Mouse (Mus musculus) layer of hippocampus, adult 18-20 months (tissue): ENCODE measurements around the gene Pcp4l1. TPM values are rescaled to one million over a fixed set of nuclear protein-coding genes. Genes with fewer than 3 reads are reported as not detected.
"Not testable (repeated sequence)": the region's sequence is repeated elsewhere in the genome, so short reads cannot be mapped to it uniquely, and the experiment has no call there.

Source experiments
- DNase-seq, 2 experiments: peaks; one replicate each; pipeline ENCODE4 v3.0.0; 2022; ENCODE audit warnings: low spot score in 2 of 2
- total RNA-seq, 2 experiments: library from RNA; stranded (reverse); gene quantifications; 2 replicates each; pipeline ENCODE4 v1.2.3; 2021

The Pcp4l1 gene
- total RNA-seq, 2 experiments from 2014 or later = 47.5 to 47.7 TPM

DNA sequence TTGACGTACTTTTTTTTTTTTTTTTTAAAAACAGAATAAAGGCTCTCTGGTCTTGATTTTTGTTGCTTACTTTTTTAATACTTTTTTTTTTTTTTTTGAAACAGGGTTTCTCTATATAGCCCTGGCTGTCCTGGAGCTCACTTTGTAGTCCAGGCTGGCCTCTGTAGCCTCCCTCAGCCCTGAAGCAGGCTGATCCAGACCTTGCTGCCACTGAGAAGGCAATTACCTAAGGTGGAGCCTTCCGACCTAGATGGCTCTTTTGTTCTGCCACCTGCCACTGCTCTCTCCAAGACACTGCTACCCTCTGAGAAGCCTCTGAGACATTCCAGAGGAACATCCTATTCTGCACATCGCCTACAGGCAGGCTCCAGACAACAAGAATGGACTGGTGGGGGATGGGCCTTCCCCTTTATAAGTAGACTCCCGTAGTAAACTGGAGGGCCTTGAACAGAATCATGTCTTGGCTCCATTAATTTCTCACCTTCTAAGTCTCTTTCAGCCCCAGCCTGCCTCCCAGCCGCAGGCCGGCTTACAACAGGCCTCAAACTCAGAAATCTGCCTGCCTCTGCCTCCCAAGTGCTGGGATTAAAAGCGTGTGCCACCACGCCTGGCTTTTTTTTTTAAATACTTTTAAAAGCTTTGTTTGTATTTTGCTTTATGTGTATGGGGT is 58.4 kb downstream of the Pcp4l1 start:
- DNase-seq = not testable (repeated sequence)

DNA sequence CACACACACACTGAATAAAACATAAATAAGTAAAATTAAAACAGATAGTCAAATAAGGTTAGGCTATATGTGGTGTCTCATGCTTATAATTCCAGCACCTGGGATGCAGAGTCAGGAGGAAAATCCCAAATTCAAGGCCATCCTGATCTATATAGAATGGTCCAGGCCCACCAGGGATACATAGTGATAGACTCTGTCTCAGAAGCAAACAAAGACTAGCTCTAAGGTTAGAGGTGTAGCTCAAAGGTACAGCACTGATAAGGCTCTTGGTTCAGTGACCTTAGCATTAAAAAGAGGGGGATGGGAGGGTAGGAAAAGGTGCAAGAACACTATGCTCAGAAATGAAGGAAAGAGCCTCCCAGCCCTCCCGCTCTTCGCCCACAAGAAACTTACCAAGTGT is 60.5 kb downstream of the Pcp4l1 start:
- DNase-seq = no peak

DNA sequence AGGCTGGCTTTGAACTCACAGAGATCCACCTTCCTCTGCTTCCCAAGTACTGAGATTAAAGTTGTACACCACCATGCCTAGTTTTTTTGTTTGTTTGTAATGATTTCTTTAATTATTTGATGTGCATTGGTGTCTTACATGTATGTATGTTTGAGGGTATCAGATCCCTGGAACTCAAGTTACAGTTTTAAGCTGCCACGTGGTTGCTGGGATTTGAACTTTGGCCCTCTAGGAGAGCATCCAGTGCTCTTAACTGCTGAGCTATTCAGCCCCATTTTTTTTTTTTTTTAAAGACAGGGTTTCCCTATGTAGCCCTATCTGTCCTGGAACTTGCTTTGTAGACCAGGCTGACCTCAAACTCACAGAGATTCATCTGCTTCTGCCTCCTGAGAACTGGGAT is 65.1 kb downstream of the Pcp4l1 start:
- DNase-seq = no peak

DNA sequence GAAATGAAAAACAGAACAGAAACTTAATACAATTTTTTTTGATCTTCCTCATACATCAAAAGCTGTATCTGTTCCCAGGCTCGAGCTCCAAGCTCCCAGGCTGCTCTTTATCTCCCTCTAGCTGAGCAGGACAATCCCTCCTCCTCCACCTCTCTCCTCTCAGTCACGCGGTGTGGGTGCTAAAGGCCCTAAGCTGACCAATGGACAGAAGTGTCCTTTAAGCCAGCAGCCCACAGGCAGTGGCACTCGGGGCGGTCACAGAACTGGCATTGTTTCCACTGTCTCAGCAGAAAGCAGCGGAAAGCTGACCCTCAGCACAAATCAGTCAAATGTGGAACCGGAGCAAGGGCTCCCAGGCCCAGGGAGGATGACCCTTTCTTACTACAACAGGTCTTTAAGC is 66.8 kb downstream of the Pcp4l1 start:
- DNase-seq = peak; percentile 22 to 51

DNA sequence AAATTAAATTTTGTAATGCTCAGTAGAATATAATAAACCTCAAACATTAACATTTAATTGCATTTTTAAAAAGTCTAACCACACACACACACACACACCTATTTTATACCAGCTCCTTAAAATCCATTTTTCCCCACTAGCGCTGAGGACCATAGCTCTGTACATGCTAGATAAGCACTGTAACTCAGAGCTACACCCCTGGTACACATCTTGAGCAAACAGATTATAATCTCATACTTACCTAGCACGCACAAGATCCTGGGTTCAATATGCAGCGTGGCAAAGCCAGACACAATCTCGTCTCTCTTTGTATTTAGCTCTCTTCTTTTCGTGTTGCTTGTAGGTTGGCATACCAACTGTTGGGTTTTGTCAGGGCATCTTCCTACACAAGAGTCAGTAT is 71.7 kb downstream of the Pcp4l1 start:
- DNase-seq = no peak

Other genes with a start within 250 kb of the Pcp4l1 start
- 1 to 10 TPM; 4.0 to 4.4 TPM for gene Fcgr2b, start 219.7 kb downstream of the Pcp4l1 start, total RNA-seq
- gene Fcgr4, start 177.3 kb downstream of the Pcp4l1 start, total RNA-seq = under 1 TPM in 1 of 2 experiments, not detected in 1; 0.25 TPM
- 10 to 100 TPM in 1 of 2 experiments, 1 to 10 TPM in 1; 9.9 to 12.5 TPM for gene Fcgr3, start 131.3 kb downstream of the Pcp4l1 start, total RNA-seq
- gene Cfap126, start 82.3 kb downstream of the Pcp4l1 start, total RNA-seq = 1 to 10 TPM; 1.5 to 2.0 TPM
- 100 to 1,000 TPM; 181 to 187 TPM for gene Sdhc, start 45.7 kb downstream of the Pcp4l1 start, total RNA-seq
- gene Mpz, start 45.6 kb downstream of the Pcp4l1 start, total RNA-seq = not detected
- under 1 TPM in 1 of 2 experiments, not detected in 1; 0.17 TPM for gene Nr1i3, start 17.7 kb upstream of the Pcp4l1 start, total RNA-seq
- 10 to 100 TPM; 71.6 to 77.6 TPM for gene Tomm40l, start 26.2 kb upstream of the Pcp4l1 start, total RNA-seq
- gene Apoa2, start 28.8 kb upstream of the Pcp4l1 start, total RNA-seq = 1 to 10 TPM; 2.2 to 3.1 TPM
- gene Fcer1g, start 38.1 kb upstream of the Pcp4l1 start, total RNA-seq = 10 to 100 TPM; 16.3 to 20.8 TPM
- gene Adamts4, start 54.2 kb upstream of the Pcp4l1 start, total RNA-seq = 10 to 100 TPM; 10.9 to 11.9 TPM
- gene Ndufs2, start 55.1 kb upstream of the Pcp4l1 start, total RNA-seq = 100 to 1,000 TPM; 270 to 277 TPM
- 10 to 100 TPM; 71.0 to 71.4 TPM for gene B4galt3, start 74.1 kb upstream of the Pcp4l1 start, total RNA-seq
- gene Ppox, start 84.9 kb upstream of the Pcp4l1 start, total RNA-seq = 10 to 100 TPM; 23.2 to 25.3 TPM
- gene Usp21, start 91.7 kb upstream of the Pcp4l1 start, total RNA-seq = 10 to 100 TPM; 60.9 to 61.3 TPM
- gene Ufc1, start 98.8 kb upstream of the Pcp4l1 start, total RNA-seq = 100 to 1,000 TPM in 1 of 2 experiments, 10 to 100 TPM in 1; 99.7 to 108 TPM
- gene Dedd, start 132.9 kb upstream of the Pcp4l1 start, total RNA-seq = 10 to 100 TPM; 40.1 to 40.5 TPM
- gene Nit1, start 149.4 kb upstream of the Pcp4l1 start, total RNA-seq = 10 to 100 TPM; 40.9 to 41.5 TPM
- 100 to 1,000 TPM; 177 to 190 TPM for gene Pfdn2, start 149.4 kb upstream of the Pcp4l1 start, total RNA-seq
- 1 to 10 TPM; 6.0 to 6.1 TPM for gene Klhdc9, start 164.5 kb upstream of the Pcp4l1 start, total RNA-seq
- gene Nectin4, start 173.8 kb upstream of the Pcp4l1 start, total RNA-seq = 1 to 10 TPM; 6.3 to 6.7 TPM
- 1 to 10 TPM; 1.9 TPM for gene Arhgap30, start 192.7 kb upstream of the Pcp4l1 start, total RNA-seq
- gene Usf1, start 215.0 kb upstream of the Pcp4l1 start, total RNA-seq = 100 to 1,000 TPM; 133 to 142 TPM
- 1 to 10 TPM; 3.9 to 7.1 TPM for gene Tstd1, start 222.6 kb upstream of the Pcp4l1 start, total RNA-seq
- gene F11r, start 241.3 kb upstream of the Pcp4l1 start, total RNA-seq = 1 to 10 TPM; 4.4 to 5.6 TPM